Comparison of ENCODE assay signal across 14 mouse cellular contexts in the genomic region with DNA sequence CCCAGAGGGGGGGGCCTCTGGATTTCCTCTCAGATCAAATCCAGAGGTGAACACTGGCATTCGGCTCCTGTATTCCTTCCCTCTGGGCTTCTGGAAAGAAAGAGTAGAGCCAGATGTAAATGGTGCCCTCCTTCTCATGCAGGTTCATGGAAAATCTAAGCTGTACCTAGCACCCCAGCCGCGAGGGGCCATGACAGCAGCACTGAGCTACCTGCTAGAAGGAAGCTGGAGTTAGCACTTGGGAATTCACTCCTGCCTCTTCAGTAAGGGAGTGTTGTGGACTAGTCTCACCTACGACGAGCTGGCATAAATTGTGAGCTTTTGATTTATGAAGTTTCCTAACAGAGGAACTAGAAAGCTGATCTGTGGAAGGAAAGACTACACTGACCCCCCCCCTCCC. TPM values are rescaled to one million over a fixed set of nuclear protein-coding genes. Genes with fewer than 3 reads are reported as not detected.
DNase-seq lines count a peak whose midpoint lies in the region; ATAC-seq and TF ChIP-seq lines count a peak whose summit lies in the region.
"Had no signal": no experiment of that assay in that cellular context is flagged by ENCODE, and none has a peak within 500 bp of the region (broad histone marks: within the 10 kb centered on the region; RNA-seq: fewer than 3 reads in every experiment).

No protein-coding gene starts in this region.

- H3K36me3 ChIP-seq in heart, postnatal 0 days (replicated peaks; ENCODE audit: control insufficient read depth, insufficient read depth, low read length), result no peaks in the 10 kb centered on the region
- H3K36me3 ChIP-seq in embryonic facial prominence, embryonic 13.5 days, result no peaks in the 10 kb centered on the region
- H3K36me3 ChIP-seq in macrophage (ENCODE audit: inconsistent target), result no peaks in the 10 kb centered on the region

- TF ChIP-seq CTCF in heart, postnatal 0 days (IDR thresholded peaks at IDR 0.05; ENCODE audit: low read depth), result no peak

- H3K27ac ChIP-seq in heart, postnatal 0 days (ENCODE audit: low read depth), result peak overlapping the region; percentile 32; the same call in 1 of the 2 replicates
- H3K27ac ChIP-seq in embryonic facial prominence, embryonic 13.5 days, result peak overlapping the region; percentile 64
- H3K27ac ChIP-seq in macrophage, result 0 out of 2 replicates have a peak overlapping the region, but pooled peaks have one; percentile 10

- H3K4me3 ChIP-seq in heart, postnatal 0 days (ENCODE audit: low read depth, low read length), result no peak overlapping the region
- H3K4me3 ChIP-seq in embryonic facial prominence, embryonic 13.5 days, result no peak overlapping the region
- H3K4me3 ChIP-seq in macrophage (ENCODE audit: inconsistent target), result no peak overlapping the region

- peaks cover 6% of the 10 kb centered on the region for H3K4me1 ChIP-seq in heart, postnatal 0 days (ENCODE audit: control insufficient read depth, insufficient read depth)
- H3K4me1 ChIP-seq in embryonic facial prominence, embryonic 13.5 days, result peaks cover 20% of the 10 kb centered on the region

- TF ChIP-seq EP300 in heart, postnatal 0 days (IDR thresholded peaks at IDR 0.05; ENCODE audit: low read depth), result no peak

- intact Hi-C loops in heart, postnatal 10 days (cut with DNase I), result no loop called here

- H3K9me3 ChIP-seq in heart, postnatal 0 days (replicated peaks; ENCODE audit: control insufficient read depth, low read length), result no peaks in the 10 kb centered on the region
- no peaks in the 10 kb centered on the region for H3K9me3 ChIP-seq in embryonic facial prominence, embryonic 13.5 days

- H3K9ac ChIP-seq in heart, postnatal 0 days (replicated peaks; ENCODE audit: low read depth, low read length), result no peak overlapping the region
- H3K9ac ChIP-seq in embryonic facial prominence, embryonic 13.5 days, result no peak overlapping the region

- no peak overlapping the region for H3K4me2 ChIP-seq in heart, postnatal 0 days (ENCODE audit: low read depth, low read length)
- peak overlapping the region; percentile 43 for H3K4me2 ChIP-seq in embryonic facial prominence, embryonic 13.5 days

- DNase-seq in heart, postnatal 0 days (ENCODE audit: low spot score), result no peak
- no peak for DNase-seq in heart, postnatal 10 days
- peak; percentile 12 for DNase-seq in ES-CJ7 (ENCODE audit: low read depth, low spot score)
- DNase-seq in urinary bladder, postnatal 14 days (ENCODE audit: low spot score), result no peak
- no peak for DNase-seq in urinary bladder, adult 2 months (ENCODE audit: low spot score)
- DNase-seq in thymus, postnatal 4 days, result no peak
- DNase-seq: embryo, embryonic 11 days had no signal

- no peaks in the 10 kb centered on the region for H3K27me3 ChIP-seq in heart, postnatal 0 days (ENCODE audit: control insufficient read depth, insufficient read depth, low read length)
- no peaks in the 10 kb centered on the region for H3K27me3 ChIP-seq in embryonic facial prominence, embryonic 13.5 days
- H3K27me3 ChIP-seq: CH12.LX had no signal

- ATAC-seq in heart, postnatal 0 days (ENCODE audit: insufficient read depth, low read depth), result no peak
- ATAC-seq in embryonic facial prominence, embryonic 13.5 days (ENCODE audit: insufficient number of reproducible peaks, insufficient read depth, low FRiP score, low TSS enrichment, low read depth), result no peak
- ATAC-seq: activated CD4-positive, CD25-positive, alpha-beta regulatory T cell, adult 4 months; inflammation-experienced regulatory T-cells, adult 6 months had no signal

- 70% methylated on average over 5 of the region's 5 CpGs for WGBS in heart, postnatal 0 days
- WGBS in embryonic facial prominence, embryonic 13.5 days, result 65% methylated on average over 5 of the region's 5 CpGs
- WGBS in macrophage (ENCODE audit: missing documents), result 64% methylated on average over 5 of the region's 5 CpGs

- H3K79me2 ChIP-seq in macrophage (ENCODE audit: inconsistent target), result no peaks in the 10 kb centered on the region

RNA-seq across cellular contexts. Expression of a gene that starts 1.6 kb away (rescaled TPM):
- total RNA-seq in heart, postnatal 0 days (2014; rRNA removed; ENCODE audit: low replicate concordance), result not detected in 2 replicates
- 0.16 and 0.18 TPM in 2 replicates for polyA plus RNA-seq in heart, postnatal 0 days (2015; fragmentation: Nextera tagmentation; extraction: Ambion mirVana)
- under 1 TPM; 0.15 to 0.19 TPM for total RNA-seq in heart, postnatal 10 days (2021)
- polyA plus RNA-seq in embryonic facial prominence, embryonic 13.5 days (2015; fragmentation: Nextera tagmentation; extraction: Ambion mirVana), result 0.29 TPM in 1 of 2 replicates, not detected in the other
- 1 to 10 TPM in 14 of 26 experiments, under 1 TPM in 9, not detected in 3; 0.33 to 3.4 (median 1.3) TPM for total RNA-seq in macrophage (2018; cell fraction: chromatin; rRNA removed)
- total RNA-seq in macrophage (2018; cell fraction: cytosol; rRNA removed), result under 1 TPM in 10 of 26 experiments, not detected in 16; 0.06 to 0.19 (median 0.10) TPM
- total RNA-seq in macrophage (2018; cell fraction: nucleus; rRNA removed), result 1 to 10 TPM in 7 of 26 experiments, under 1 TPM in 13, not detected in 6; 0.45 to 2.6 (median 0.77) TPM
- polyA plus RNA-seq in macrophage (2018), result 0.10 TPM in 1 of 3 replicates, not detected in the others
- 0.04 and 0.06 TPM in 2 replicates for polyA plus RNA-seq in urinary bladder, adult 2 months (2012; rRNA removed)
- total RNA-seq: CH12.LX; gastrocnemius, postnatal 14 days; left cerebral cortex, adult 18-20 months had no signal
- polyA plus RNA-seq: activated CD4-positive, CD25-positive, alpha-beta regulatory T cell, adult 4 months; inflammation-experienced regulatory T-cells, adult 6 months had no signal

RNA-seq across cellular contexts. Expression of a gene that starts 30.2 kb away (rescaled TPM):
- 49.8 and 79.9 TPM in 2 replicates for total RNA-seq in heart, postnatal 0 days (2014; rRNA removed; ENCODE audit: low replicate concordance)
- polyA plus RNA-seq in heart, postnatal 0 days (2015; fragmentation: Nextera tagmentation; extraction: Ambion mirVana), result 139 and 144 TPM in 2 replicates
- 100 to 1,000 TPM; 106 to 111 TPM for total RNA-seq in heart, postnatal 10 days (2021)
- 187 and 192 TPM in 2 replicates for polyA plus RNA-seq in embryonic facial prominence, embryonic 13.5 days (2015; fragmentation: Nextera tagmentation; extraction: Ambion mirVana)
- total RNA-seq in macrophage (2018; cell fraction: chromatin; rRNA removed), result 10 to 100 TPM; 10.4 to 30.8 (median 18.0) TPM
- total RNA-seq in macrophage (2018; cell fraction: cytosol; rRNA removed), result 10 to 100 TPM; 65.7 to 93.2 (median 73.0) TPM
- total RNA-seq in macrophage (2018; cell fraction: nucleus; rRNA removed), result 10 to 100 TPM; 20.1 to 55.1 (median 38.7) TPM
- 55.9 to 98.6 TPM (median 79.0 TPM) in 3 replicates for polyA plus RNA-seq in macrophage (2018)
- polyA plus RNA-seq in urinary bladder, adult 2 months (2012; rRNA removed), result 67.9 and 68.3 TPM in 2 replicates

Comparison
In these comparisons a context has a peak if more than half of its experiments do, and no peak if none do; other contexts are left out.
1. H3K27ac ChIP-seq: peak in every context shown above with its lines; median percentile 64 in embryonic facial prominence, embryonic 13.5 days; 32 in heart, postnatal 0 days; 10 in macrophage.